Mouse (Mus musculus) hindbrain, postnatal 0 days (tissue): ENCODE results near the gene 4931414P19Rik. TPM values are rescaled to one million over a fixed set of nuclear protein-coding genes. Genes with fewer than 3 reads are reported as not detected.

Experiments
- ATAC-seq: fragments of 200-750 bp; cut with Nextera tagmentation; 2 replicates; pipeline ENCODE4 v1.8.0; 2017; ENCODE audit warnings: mild to moderate bottlenecking, moderate TSS enrichment, moderate library complexity
- DNase-seq: peaks from one replicate; pipeline ENCODE4 v3.0.0-alpha.2; 2015; ENCODE audit warnings: low spot score
- H3K27ac ChIP-seq: fragments of 300-500 bp; sonication (generic); 2 replicates; pipeline ENCODE4 v1.5.1; 2014; ENCODE audit warnings: mild to moderate bottlenecking
- H3K27me3 ChIP-seq: fragments of 300-500 bp; sonication (generic); 2 replicates; pipeline ENCODE4 v1.6.1; 2014; ENCODE audit warnings: low read length, mixed read lengths; ENCODE audit not compliant: insufficient read depth
- H3K36me3 ChIP-seq: fragments of 300-500 bp; sonication (generic); 2 replicates; pipeline ENCODE4 v1.6.1; 2014; ENCODE audit warnings: low read length, mixed read lengths; ENCODE audit not compliant: insufficient read depth
- H3K4me1 ChIP-seq: fragments of 300-500 bp; sonication (generic); 2 replicates; pipeline ENCODE4 v1.6.1; 2014; ENCODE audit warnings: antibody characterized with exemption, low read length, mixed read lengths; ENCODE audit not compliant: insufficient read depth
- H3K4me2 ChIP-seq: fragments of 300-500 bp; sonication (generic); 2 replicates; pipeline ENCODE4 v1.6.1; 2014; ENCODE audit warnings: low read depth, mild to moderate bottlenecking, low read length, moderate library complexity, mixed read lengths
- H3K4me3 ChIP-seq: fragments of 300-500 bp; sonication (generic); 2 replicates; pipeline ENCODE4 v1.5.1; 2014; ENCODE audit warnings: low read length
- H3K9ac ChIP-seq: fragments of 300-500 bp; sonication (generic); replicated peaks from 2 replicates; pipeline ENCODE4 v1.6.1; 2014; ENCODE audit warnings: mild to moderate bottlenecking, low read length, moderate library complexity, mixed read lengths
- H3K9me3 ChIP-seq: fragments of 300-500 bp; sonication (generic); 2 replicates; pipeline ENCODE4 v1.6.1; 2016; ENCODE audit warnings: low read length, mixed read lengths
- CTCF ChIP-seq: IDR thresholded peaks from 2 replicates; pipeline ENCODE4 v1.5.1; 2016; ENCODE audit warnings: antibody characterized with exemption, control low read depth, low read depth
- WGBS: fragments of 180-500 bp; shearing (Covaris S2); extraction: QIAGEN DNeasy Blood & Tissue Kit; methylation state at CpG from one replicate; pipeline ENCODE4 v1.1.7; 2014; 5-methylcytosine and 5-hydroxymethylcytosine counted together
- polyA plus RNA-seq: library from polyadenylated mRNA; unstranded; fragments of >200 nt; fragmentation: Nextera tagmentation; extraction: Ambion mirVana; gene quantifications from 2 replicates; pipeline ENCODE4 v1.2.1, GENCODE M21; 2015
- total RNA-seq: library from RNA; depleted of rRNA; stranded (reverse); fragments of >200 nt; gene quantifications from 2 replicates; pipeline ENCODE4 v1.2.3, GENCODE M21; 2014

The 4931414P19Rik gene
- total and polyA plus RNA-seq, 2 experiments from 2014 or later, result 2.5 to 4.8 TPM

GRCm38 (mm10) chr14:54594055-54594454, 11.7 kb downstream of the 4931414P19Rik start:
- TF ChIP-seq CTCF, result peak; percentile 47
- Histone ChIP-seq H3K9ac (no peak overlapping the region), H3K9me3 (no peaks in the 10 kb centered on the region), H3K27me3 (no peaks in the 10 kb centered on the region), H3K4me3 (no peak overlapping the region), H3K4me2 (no peak overlapping the region), H3K36me3 (no peaks in the 10 kb centered on the region), H3K27ac (no peak overlapping the region), H3K4me1 (no peaks in the 10 kb centered on the region)
- DNase-seq (no peak), ATAC-seq (no peak)
- 90% methylated on average over 3 of the region's 3 CpGs for WGBS

DNA sequence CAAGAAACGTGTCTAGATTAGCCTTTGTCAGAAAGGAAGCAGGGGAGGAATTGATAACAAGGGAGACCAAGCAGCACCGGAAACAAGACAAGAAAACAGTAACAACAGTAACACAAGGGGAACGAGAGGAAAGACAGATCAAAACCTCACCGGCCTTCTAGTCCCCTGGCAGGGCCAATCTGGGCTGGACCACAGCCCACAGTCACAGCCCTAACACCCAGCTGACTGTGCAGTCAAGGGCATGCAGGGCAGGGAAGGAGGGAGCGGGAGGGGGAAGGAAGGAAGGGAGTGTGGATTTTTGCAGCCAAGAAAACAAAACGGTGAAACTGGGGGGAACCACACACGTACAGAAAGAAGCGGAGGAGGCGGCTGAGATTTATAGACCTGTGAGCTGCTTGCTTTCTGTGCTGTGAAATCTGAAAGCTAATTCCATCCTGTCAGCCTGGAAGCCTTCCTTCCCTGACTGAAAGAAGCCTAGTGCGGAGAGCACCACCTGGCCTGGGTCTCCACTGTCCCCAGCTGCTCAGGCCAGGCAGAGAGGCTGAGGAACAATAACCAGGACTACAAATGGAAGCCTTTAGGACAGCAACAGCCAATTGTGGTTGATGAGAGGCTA, 13.4 kb downstream of the 4931414P19Rik start:
- Histone ChIP-seq H3K9me3 (no peaks in the 10 kb centered on the region), H3K27ac (peak overlapping the region; percentile 73), H3K9ac (no peak overlapping the region), H3K4me2 (no peak overlapping the region), H3K4me1 (no peaks in the 10 kb centered on the region), H3K4me3 (no peak overlapping the region), H3K27me3 (no peaks in the 10 kb centered on the region), H3K36me3 (no peaks in the 10 kb centered on the region)
- 43% methylated on average over 10 of the region's 10 CpGs for WGBS
- TF ChIP-seq CTCF, result no peak
- ATAC-seq (peak; percentile 65), DNase-seq (no peak)

DNA sequence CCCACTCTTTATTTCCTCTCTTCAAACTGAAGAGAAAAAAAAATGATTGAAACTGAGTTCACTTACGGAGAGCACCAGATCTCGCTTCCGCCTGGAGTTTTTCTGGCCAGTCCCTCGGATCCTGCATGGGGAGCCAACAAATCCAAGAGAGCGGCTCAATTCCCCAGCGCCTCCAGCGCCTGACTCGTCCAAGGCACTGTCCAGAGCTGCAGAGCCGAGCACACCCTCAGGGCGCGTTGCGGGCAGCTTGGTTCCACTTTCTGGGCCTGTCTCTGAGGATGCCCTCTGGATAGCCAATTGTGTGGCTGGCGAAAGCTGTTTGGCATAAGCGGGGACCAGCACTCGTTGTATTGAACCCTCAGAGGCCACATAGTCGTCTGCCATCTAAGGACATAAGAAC, 14.7 kb downstream of the 4931414P19Rik start:
- ATAC-seq (no peak), DNase-seq (no peak)
- WGBS, result 91% methylated on average over 16 of the region's 16 CpGs
- no peak for TF ChIP-seq CTCF
- Histone ChIP-seq H3K4me3 (no peak overlapping the region), H3K27ac (no peak overlapping the region), H3K9me3 (no peaks in the 10 kb centered on the region), H3K4me2 (no peak overlapping the region), H3K27me3 (no peaks in the 10 kb centered on the region), H3K4me1 (no peaks in the 10 kb centered on the region), H3K36me3 (no peaks in the 10 kb centered on the region), H3K9ac (no peak overlapping the region)

DNA sequence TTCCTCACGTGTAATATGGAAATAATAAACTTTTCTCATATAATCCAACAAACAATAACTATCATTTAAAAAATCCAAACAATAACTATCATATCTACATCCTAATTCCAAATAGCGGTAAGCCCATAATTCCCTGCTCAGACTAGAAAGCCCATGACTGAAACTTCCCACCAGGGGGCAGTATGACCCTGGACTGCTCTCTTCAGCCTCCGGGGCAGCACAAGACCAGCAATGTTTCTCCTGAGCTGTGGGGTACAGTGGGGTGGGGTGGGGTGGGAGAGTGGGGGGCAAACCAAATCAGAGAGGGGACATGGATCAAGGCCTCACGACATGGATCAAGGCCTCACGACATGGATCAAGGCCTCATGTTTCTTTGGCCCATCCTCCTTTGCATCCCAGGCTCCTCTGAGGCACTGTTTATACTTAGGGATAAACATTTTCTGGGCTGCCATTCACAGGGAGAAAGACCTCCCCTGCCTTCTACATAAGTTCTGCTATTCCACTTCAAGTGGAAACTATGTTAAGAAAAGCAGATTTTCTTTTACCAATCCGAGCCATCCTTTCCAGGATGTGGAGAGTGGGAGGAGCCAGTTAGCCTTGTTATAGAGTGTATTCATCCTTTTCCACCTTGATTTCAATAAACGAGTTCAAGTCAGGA, 22.0 kb downstream of the 4931414P19Rik start:
- Histone ChIP-seq H3K27me3 (no peaks in the 10 kb centered on the region), H3K4me2 (no peak overlapping the region), H3K9me3 (no peaks in the 10 kb centered on the region), H3K27ac (no peak overlapping the region), H3K4me1 (no peaks in the 10 kb centered on the region), H3K4me3 (no peak overlapping the region), H3K36me3 (no peaks in the 10 kb centered on the region; the same call in 1 of the 2 replicates), H3K9ac (no peak overlapping the region)
- peak; percentile 74 for TF ChIP-seq CTCF
- WGBS, result 44% methylated on average over 7 of the region's 7 CpGs
- ATAC-seq, result 0 out of 2 replicates have a peak, but pooled peaks have one; percentile 62
- DNase-seq, result peak; percentile 76

DNA sequence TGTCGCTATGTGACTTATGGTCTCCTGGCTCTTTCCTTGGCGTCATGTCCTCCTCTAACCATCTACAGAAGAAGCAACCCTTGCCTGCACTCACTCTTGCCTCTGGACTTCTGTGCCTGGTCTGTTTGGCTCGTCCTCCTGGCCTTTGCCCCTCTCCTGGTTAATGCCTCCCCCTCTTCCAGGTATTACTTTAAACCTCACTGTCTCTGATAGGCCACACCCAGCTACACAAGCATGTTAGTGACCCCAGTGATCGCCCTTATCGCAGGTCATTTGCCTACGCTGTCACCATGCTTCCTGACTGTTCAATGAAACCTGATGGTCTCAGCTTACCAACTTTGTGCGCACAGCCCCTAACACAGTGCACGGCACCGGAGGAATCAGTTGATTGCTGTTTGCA, 23.3 kb downstream of the 4931414P19Rik start:
- no peaks in the 10 kb centered on the region for H3K9me3 ChIP-seq
- 94% methylated on average over 9 of the region's 9 CpGs for WGBS
- H3K4me3 ChIP-seq, result no peak overlapping the region
- H3K4me2 ChIP-seq, result no peak overlapping the region
- ATAC-seq (no peak), DNase-seq (no peak)
- no peaks in the 10 kb centered on the region for H3K27me3 ChIP-seq
- H3K36me3 ChIP-seq, result no peaks in the 10 kb centered on the region; the same call in 1 of the 2 replicates
- no peak overlapping the region for H3K27ac ChIP-seq
- H3K4me1 ChIP-seq, result no peaks in the 10 kb centered on the region
- no peak for TF ChIP-seq CTCF
- no peak overlapping the region for H3K9ac ChIP-seq

DNA sequence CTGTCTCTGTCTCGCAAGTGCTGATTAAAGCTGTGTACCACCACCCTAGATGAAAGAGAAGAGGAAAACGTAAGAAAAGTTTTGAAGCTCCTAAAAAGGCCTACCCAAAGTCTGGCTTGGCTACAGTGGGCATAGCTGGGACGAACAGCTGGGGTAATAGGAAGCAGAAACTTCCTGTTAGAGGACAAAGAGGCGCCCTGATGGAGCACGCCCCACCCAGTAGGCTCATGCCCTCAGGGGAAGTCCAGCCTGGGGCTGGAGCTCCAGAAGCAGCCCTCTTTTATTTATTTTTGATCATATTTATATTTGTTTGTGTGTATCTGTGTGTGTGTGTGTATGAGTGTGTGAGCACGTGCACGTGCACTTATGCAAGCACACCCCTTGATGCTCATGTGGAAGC, 26.2 kb downstream of the 4931414P19Rik start:
- H3K27ac ChIP-seq, result no peak overlapping the region
- no peak for DNase-seq
- ATAC-seq, result no peak
- H3K4me1 ChIP-seq, result peaks cover 4% of the 10 kb centered on the region; the same call in 1 of the 2 replicates
- 88% methylated on average over 7 of the region's 7 CpGs for WGBS
- peaks cover 6% of the 10 kb centered on the region; the same call in 1 of the 2 replicates for H3K27me3 ChIP-seq
- no peak overlapping the region for H3K4me3 ChIP-seq
- TF ChIP-seq CTCF, result no peak
- H3K36me3 ChIP-seq, result no peaks in the 10 kb centered on the region; the same call in 1 of the 2 replicates
- H3K9me3 ChIP-seq, result no peaks in the 10 kb centered on the region
- no peak overlapping the region for H3K9ac ChIP-seq
- H3K4me2 ChIP-seq, result no peak overlapping the region

DNA sequence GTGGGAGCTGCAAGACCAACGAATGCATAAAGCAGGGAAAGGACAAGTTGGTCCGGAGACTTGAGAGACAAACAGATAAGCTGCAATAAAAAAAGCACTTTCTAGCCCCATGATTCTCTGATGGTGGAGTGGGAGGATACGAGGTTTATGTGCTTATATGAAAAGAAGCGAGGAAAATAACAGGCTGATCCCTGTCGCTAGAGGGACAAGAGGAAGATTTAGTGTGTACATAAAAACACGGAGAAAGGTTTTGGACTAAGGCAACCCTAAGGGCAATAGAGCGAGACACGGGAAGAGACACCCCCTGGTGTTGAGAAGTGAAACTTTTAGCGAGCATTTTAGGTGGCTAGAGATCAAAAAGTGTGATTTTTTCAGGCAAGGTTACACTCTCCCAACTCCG, 27.7 kb downstream of the 4931414P19Rik start:
- peak overlapping the region; percentile 75 for H3K27ac ChIP-seq
- 0% methylated on average over 10 of the region's 10 CpGs for WGBS
- DNase-seq (peak; percentile 46), ATAC-seq (0 out of 2 replicates have a peak, but pooled peaks have one; percentile 25)
- TF ChIP-seq CTCF, result peak; percentile 64
- peaks cover 4% of the 10 kb centered on the region; the same call in 1 of the 2 replicates for H3K4me1 ChIP-seq
- H3K9ac ChIP-seq, result peak overlapping the region; percentile 55
- no peaks in the 10 kb centered on the region; the same call in 1 of the 2 replicates for H3K36me3 ChIP-seq
- peak overlapping the region; percentile 57 for H3K4me3 ChIP-seq
- H3K27me3 ChIP-seq, result peaks cover 6% of the 10 kb centered on the region; the same call in 1 of the 2 replicates
- H3K9me3 ChIP-seq, result no peaks in the 10 kb centered on the region
- H3K4me2 ChIP-seq, result peak overlapping the region; percentile 96
